Mouse (Mus musculus): Measurements from ENCODE around the gene Zfp974.
"Not testable (repeated sequence)": the region's sequence is repeated elsewhere in the genome, so short reads cannot be mapped to it uniquely, and the experiment has no call there.

Zfp974 gene

GRCm38 (mm10) chr7:27928818-27929695 lies at the start of gene Zfp974:
Zfp974 (minus strand) TSS chr7:27929460.
- peak; percentile 11 to 35 for DNase-seq (ENCODE audit: low spot score in 2 of 2)

GRCm38 (mm10) chr7:27949451-27949850 lies 20.2 kb upstream of the Zfp974 start:
- not testable (repeated sequence) for DNase-seq (ENCODE audit: low spot score in 2 of 2)

- DNase-seq (ENCODE audit: low spot score in 2 of 2): peak in 1 of 2 experiments; percentile 7
These were observed 12.6 kb upstream of the Zfp974 start for GRCm38 (mm10) chr7:27941869-27942268.

GRCm38 (mm10) chr7:27933800-27934158 lies 4.5 kb upstream of the Zfp974 start:
- DNase-seq (ENCODE audit: low spot score in 2 of 2): not testable (repeated sequence)

- DNase-seq (ENCODE audit: low spot score in 2 of 2): peak in 1 of 2 experiments; percentile 19
These were observed 4.0 kb upstream of the Zfp974 start for GRCm38 (mm10) chr7:27933050-27933799.

- DNase-seq (ENCODE audit: low spot score in 2 of 2): not testable (repeated sequence)
These were observed 2.2 kb downstream of the Zfp974 start for GRCm38 (mm10) chr7:27927041-27927440.

GRCm38 (mm10) chr7:27910952-27911351 lies 18.3 kb downstream of the Zfp974 start:
- not testable (repeated sequence) for DNase-seq (ENCODE audit: low spot score in 2 of 2)

GRCm38 (mm10) chr7:27905061-27905848 lies 24.0 kb downstream of the Zfp974 start:
- DNase-seq (ENCODE audit: low spot score in 2 of 2): no peak

GRCm38 (mm10) chr7:27900601-27901000 lies 28.7 kb downstream of the Zfp974 start:
- DNase-seq (ENCODE audit: low spot score in 2 of 2): no peak

- DNase-seq (ENCODE audit: low spot score in 2 of 2): no peak
These were observed 47.5 kb downstream of the Zfp974 start for GRCm38 (mm10) chr7:27881721-27882120.

- DNase-seq (ENCODE audit: low spot score in 2 of 2): not testable (repeated sequence)
These were observed 66.7 kb downstream of the Zfp974 start for GRCm38 (mm10) chr7:27862578-27862977.

- peak; percentile 40 to 61 for DNase-seq (ENCODE audit: low spot score in 2 of 2)
These were observed 68.6 kb downstream of the Zfp974 start for GRCm38 (mm10) chr7:27860396-27861235.

GRCm38 (mm10) chr7:27859301-27860251 lies 69.7 kb downstream of the Zfp974 start:
- DNase-seq (ENCODE audit: low spot score in 2 of 2): no peak
